ENCODE assay signal across 9 mouse cellular contexts in the genomic region with DNA sequence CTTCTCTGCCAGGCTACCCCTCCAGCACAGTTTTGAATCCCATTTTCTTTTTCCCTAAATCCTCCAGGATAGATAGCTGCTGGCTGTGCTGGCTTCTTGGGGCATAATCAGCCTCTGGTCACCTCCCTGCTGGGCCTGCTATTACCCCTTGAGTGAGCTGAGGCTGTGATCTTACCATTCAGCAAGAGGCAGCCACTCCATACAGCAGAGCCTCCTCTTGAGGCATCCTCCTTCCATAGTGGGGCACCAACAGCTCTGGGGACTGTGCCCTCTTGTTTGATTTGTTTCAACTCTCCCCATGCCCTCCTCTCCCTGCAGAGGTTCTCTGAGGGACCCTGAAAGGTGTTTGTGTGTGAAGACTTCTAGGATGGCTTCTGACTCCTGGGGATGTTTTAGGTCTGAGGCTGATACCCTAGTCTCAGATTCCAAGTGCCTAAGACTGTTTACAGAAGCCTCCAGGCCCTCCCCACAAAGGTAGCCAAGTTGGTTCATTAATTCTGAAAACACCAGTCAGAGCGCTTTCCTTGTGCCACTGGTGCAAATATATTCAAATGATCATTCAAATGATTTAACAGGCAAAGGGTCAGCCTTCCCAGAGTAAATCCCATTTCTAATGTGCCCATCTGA.
A peak's percentile ranks its signal among the peaks of the same experiment; 100 is the strongest.
DNase-seq lines count a peak whose midpoint lies in the region; ATAC-seq lines count a peak whose summit lies in the region.
"Had no signal": no experiment of that assay in that cellular context is flagged by ENCODE, and none has a peak within 500 bp of the region (broad histone marks: within the 10 kb centered on the region; RNA-seq: fewer than 3 reads in every experiment).

No protein-coding gene starts in this region.

- H3K36me3 ChIP-seq in limb, embryonic 13.5 days, result no peaks in the 10 kb centered on the region
- H3K36me3 ChIP-seq in limb, embryonic 10.5 days, result no peaks in the 10 kb centered on the region
- no peaks in the 10 kb centered on the region for H3K36me3 ChIP-seq in hindbrain, embryonic 13.5 days
- no peaks in the 10 kb centered on the region for H3K36me3 ChIP-seq in neural tube, embryonic 13.5 days

- no peak overlapping the region for H3K4me3 ChIP-seq in limb, embryonic 13.5 days
- no peak overlapping the region for H3K4me3 ChIP-seq in limb, embryonic 10.5 days
- no peak overlapping the region for H3K4me3 ChIP-seq in hindbrain, embryonic 13.5 days
- no peak overlapping the region for H3K4me3 ChIP-seq in neural tube, embryonic 13.5 days

- H3K27ac ChIP-seq in limb, embryonic 13.5 days, result no peak overlapping the region
- H3K27ac ChIP-seq in limb, embryonic 10.5 days, result no peak overlapping the region
- H3K27ac ChIP-seq in hindbrain, embryonic 13.5 days, result peak overlapping the region; percentile 92
- H3K27ac ChIP-seq in neural tube, embryonic 13.5 days (replicated peaks), result peak overlapping the region; percentile 90

- 36% methylated on average over 1 of the region's 1 CpGs for WGBS in limb, embryonic 13.5 days
- WGBS in limb, embryonic 10.5 days, result 22% methylated on average over 1 of the region's 1 CpGs
- 16% methylated on average over 1 of the region's 1 CpGs for WGBS in hindbrain, embryonic 13.5 days
- WGBS in neural tube, embryonic 13.5 days, result 9% methylated on average over 1 of the region's 1 CpGs

- peaks cover 12% of the 10 kb centered on the region for H3K4me1 ChIP-seq in limb, embryonic 13.5 days
- H3K4me1 ChIP-seq in limb, embryonic 10.5 days, result peaks cover 16% of the 10 kb centered on the region
- peaks cover 34% of the 10 kb centered on the region for H3K4me1 ChIP-seq in hindbrain, embryonic 13.5 days (replicated peaks)
- H3K4me1 ChIP-seq in neural tube, embryonic 13.5 days (replicated peaks), result peaks cover 33% of the 10 kb centered on the region

- no peaks in the 10 kb centered on the region for H3K9me3 ChIP-seq in limb, embryonic 13.5 days
- H3K9me3 ChIP-seq in limb, embryonic 10.5 days (replicated peaks), result no peaks in the 10 kb centered on the region
- H3K9me3 ChIP-seq in hindbrain, embryonic 13.5 days, result no peaks in the 10 kb centered on the region
- H3K9me3 ChIP-seq in neural tube, embryonic 13.5 days, result no peaks in the 10 kb centered on the region

- peak; percentile 8 for DNase-seq in embryo, embryonic 9.5 days (ENCODE audit: extremely low spot score)
- no peak for DNase-seq in embryo, embryonic 10 days (ENCODE audit: low spot score)
- DNase-seq in limb, embryonic 10.5 days (ENCODE audit: low spot score), result no peak
- DNase-seq in cerebellum, postnatal 10 days, result no peak
- DNase-seq: thymus, postnatal 36 days had no signal

- no peaks in the 10 kb centered on the region for H3K27me3 ChIP-seq in limb, embryonic 13.5 days
- no peaks in the 10 kb centered on the region for H3K27me3 ChIP-seq in limb, embryonic 10.5 days (ENCODE audit: low read depth, poor library complexity, severe bottlenecking)
- H3K27me3 ChIP-seq in hindbrain, embryonic 13.5 days, result no peaks in the 10 kb centered on the region
- no peaks in the 10 kb centered on the region for H3K27me3 ChIP-seq in neural tube, embryonic 13.5 days

- peak overlapping the region; percentile 25; the same call in 1 of the 2 replicates for H3K9ac ChIP-seq in limb, embryonic 13.5 days
- peak overlapping the region; percentile 31; the same call in 1 of the 2 replicates for H3K9ac ChIP-seq in hindbrain, embryonic 13.5 days
- peak overlapping the region; percentile 22; the same call in 1 of the 2 replicates for H3K9ac ChIP-seq in neural tube, embryonic 13.5 days

- no peak overlapping the region; the same call in 1 of the 2 replicates for H3K4me2 ChIP-seq in limb, embryonic 13.5 days (replicated peaks)
- peak overlapping the region; percentile 25; the same call in 1 of the 2 replicates for H3K4me2 ChIP-seq in hindbrain, embryonic 13.5 days
- peak overlapping the region; percentile 41 for H3K4me2 ChIP-seq in neural tube, embryonic 13.5 days

- no peak for ATAC-seq in limb, embryonic 13.5 days (ENCODE audit: low FRiP score, low read depth)
- peak; percentile 41 for ATAC-seq in hindbrain, embryonic 13.5 days (ENCODE audit: low FRiP score)
- peak; percentile 52 for ATAC-seq in neural tube, embryonic 13.5 days (ENCODE audit: low read depth)
- ATAC-seq in CD4-positive, CD25-positive, alpha-beta regulatory T cell, adult 4 months, result no peak

Comparison
In these comparisons a context has a peak if more than half of its experiments do, and no peak if none do; other contexts are left out.
1. ATAC-seq: peak in hindbrain, embryonic 13.5 days (single experiment) and neural tube, embryonic 13.5 days (single experiment); none in limb, embryonic 13.5 days (single experiment) and CD4-positive, CD25-positive, alpha-beta regulatory T cell, adult 4 months (single experiment).
2. H3K27ac ChIP-seq: peak in hindbrain, embryonic 13.5 days (single experiment) and neural tube, embryonic 13.5 days (single experiment); none in limb, embryonic 13.5 days (single experiment) and limb, embryonic 10.5 days (single experiment).
3. Peak in every context shown above with its lines, with median percentiles within 50 percentile points of each other: H3K9ac ChIP-seq.